Mouse (Mus musculus) right cerebral cortex, postnatal 36 days (tissue): ENCODE results near the gene Pign.

ENCODE experiments used
- DNase-seq, 2 experiments: peaks; one replicate each; pipeline ENCODE4 v3.0.0; 2022; ENCODE audit warnings: low spot score in 2 of 2, mixed read lengths in 1 of 2

Pign gene

DNA sequence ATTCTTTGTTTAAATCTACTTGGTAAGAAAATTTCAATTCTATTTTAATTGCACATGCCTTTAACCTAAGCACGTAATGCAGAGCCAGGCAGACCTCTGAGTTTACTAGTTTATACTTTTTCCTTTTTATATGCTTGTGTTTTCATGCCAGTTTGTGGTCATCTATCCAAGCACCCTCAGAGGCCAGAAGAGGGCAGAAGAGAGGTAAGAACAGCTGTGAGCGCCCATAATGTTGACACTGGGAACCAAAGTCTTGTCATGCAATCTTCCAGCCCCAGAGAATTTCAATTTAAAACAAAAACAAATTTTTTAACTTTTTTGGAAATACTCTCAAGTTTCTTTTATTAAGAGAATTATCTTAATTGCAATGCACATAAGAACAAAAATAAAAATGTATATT lies 99.7 kb downstream of the Pign start:
- no peak for DNase-seq

- no peak for DNase-seq
Measured at GRCm38 (mm10) chr1:105556078-105556477, 107.4 kb downstream of the Pign start.

GRCm38 (mm10) chr1:105555192-105555718 lies 108.2 kb downstream of the Pign start:
- no peak for DNase-seq

GRCm38 (mm10) chr1:105553130-105553529 lies 110.3 kb downstream of the Pign start:
- DNase-seq, result no peak

DNA sequence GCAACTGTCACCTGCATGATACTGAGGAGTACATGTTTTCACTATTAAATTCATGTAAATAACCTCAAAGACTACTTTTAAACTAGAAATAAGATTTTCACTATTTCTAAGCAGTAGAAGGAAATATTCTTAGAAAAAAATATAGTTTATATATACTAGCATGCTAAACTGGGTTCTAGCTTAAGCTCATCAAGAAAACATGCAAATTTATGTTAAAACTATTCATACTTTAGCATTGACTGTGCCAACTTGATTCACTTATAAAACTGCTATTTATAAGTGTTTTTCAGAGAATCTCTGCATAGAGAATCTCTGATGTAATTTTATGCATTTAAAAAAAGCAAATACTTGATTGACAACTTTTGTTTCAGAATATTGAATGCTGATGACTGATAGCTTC lies 113.3 kb downstream of the Pign start:
- DNase-seq, result no peak

DNA sequence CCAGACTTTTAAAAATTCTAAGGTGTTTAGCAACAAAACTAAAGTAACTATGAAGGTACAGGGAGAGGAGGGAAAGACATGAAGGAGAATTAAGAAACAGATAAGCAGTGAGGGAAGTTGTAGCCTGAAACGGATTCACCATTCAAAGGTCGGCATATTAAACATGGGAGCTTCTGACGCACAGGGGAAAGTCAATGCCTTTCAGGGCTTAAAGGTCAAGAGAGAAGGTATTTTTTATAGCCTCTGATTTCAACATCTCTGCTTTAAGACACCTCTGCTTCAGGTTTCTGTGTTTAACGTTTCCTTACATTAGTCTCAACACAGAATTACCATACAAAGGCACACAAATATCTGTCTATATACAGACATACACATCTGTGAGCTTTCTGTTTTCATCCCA lies 113.8 kb downstream of the Pign start:
- no peak for DNase-seq

- DNase-seq, result no peak
Measured at GRCm38 (mm10) chr1:105543051-105543450, 120.4 kb downstream of the Pign start.

DNA sequence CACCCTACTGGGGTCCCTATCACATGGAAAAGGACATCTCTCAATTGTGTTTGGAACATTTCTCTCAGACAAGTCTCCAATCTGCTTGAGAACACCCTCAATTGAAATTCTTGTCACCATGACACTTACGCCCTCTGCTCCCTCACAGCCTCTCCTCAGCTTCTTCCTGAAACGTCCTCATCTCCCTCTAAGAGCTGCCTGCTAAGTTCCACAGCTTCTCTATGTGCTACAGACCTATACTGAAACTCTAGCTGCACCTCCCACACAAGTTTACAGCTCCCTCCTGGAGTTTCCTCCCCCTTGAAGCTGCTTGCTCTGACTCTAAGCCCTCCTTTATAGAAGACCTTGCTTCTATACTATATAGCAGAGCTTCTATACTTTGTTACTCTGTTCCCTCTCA lies 139.7 kb downstream of the Pign start:
- DNase-seq, result peak in 1 of 2 experiments; percentile 10

GRCm38 (mm10) chr1:105522321-105522720 lies 141.2 kb downstream of the Pign start:
- DNase-seq, result no peak

- DNase-seq, result no peak
Measured at GRCm38 (mm10) chr1:105518101-105518500, 145.4 kb downstream of the Pign start.

DNA sequence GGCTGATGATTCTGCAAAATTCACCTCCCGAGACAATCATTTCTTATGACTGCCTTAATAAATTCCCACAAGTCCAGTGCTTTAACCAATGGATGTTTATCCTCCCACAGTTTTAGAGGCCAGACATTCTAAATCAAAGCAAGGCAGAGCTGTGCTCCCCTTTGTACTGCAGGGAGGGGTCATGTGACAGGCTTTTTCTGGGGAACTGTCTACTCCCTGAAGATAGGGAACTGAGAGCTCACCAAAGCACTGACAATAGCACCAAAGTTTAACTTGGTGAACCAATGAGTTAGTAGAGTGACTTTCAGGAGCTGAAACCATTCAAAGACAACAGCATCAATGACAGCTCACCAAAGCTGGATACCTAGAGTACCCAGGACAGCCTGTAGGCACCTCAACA lies 156.4 kb downstream of the Pign start:
- no peak for DNase-seq

DNA sequence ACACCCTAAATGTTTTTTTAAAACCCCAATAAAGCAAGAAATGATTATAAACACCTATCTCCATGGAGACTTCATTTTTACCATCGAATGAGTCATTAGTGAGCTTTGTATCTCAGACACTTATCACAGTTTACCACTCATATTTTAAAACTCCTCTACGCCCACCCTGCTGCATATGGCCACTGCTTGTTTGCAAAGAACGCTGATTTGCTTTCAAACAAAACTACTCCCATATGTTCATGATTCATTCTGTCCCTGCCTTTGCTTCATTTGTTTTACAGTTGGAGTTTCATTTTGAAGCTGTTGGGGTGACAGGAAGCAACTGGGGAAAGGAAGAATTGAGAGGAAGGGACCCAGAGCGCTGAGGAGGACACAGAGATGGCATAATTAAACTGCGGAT lies 170.9 kb downstream of the Pign start:
- DNase-seq, result peak; percentile 62 to 66

DNA sequence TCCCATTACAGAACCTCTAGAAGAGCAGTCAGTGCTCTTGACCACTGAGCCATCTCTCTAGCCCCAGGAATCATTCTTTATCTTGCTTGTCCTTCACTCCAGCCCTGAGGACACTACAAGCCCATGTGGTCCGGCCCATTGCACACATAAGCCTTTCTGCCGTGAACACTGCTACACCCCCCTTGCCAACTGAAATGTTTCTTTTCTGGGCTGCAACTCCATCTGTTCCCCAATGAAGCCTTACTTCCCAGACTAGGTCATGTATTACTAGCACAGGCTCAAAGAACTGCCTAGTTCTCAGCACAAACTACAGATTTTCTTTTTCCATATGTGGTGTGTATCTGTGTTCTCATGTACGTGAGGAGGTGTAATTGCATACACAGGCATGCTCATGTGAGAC lies 174.0 kb downstream of the Pign start:
- DNase-seq, result no peak

GRCm38 (mm10) chr1:105487037-105487436 lies 176.4 kb downstream of the Pign start:
- no peak for DNase-seq
